Mouse (Mus musculus) cortical plate, adult 2 months (tissue): Measurements from ENCODE around the gene Vps13a. TPM values are rescaled to one million over a fixed set of nuclear protein-coding genes. Genes with fewer than 3 reads are reported as not detected.
"Not testable (repeated sequence)": the region's sequence is repeated elsewhere in the genome, so short reads cannot be mapped to it uniquely, and the experiment has no call there.

Experiments used
- H3K27ac ChIP-seq: fragments of 200-500 bp; 2 replicates; pipeline ENCODE4 v1.5.1; 2012; ENCODE audit warnings: low read length, control low read depth, inconsistent platforms; ENCODE audit not compliant: insufficient read depth
- H3K4me1 ChIP-seq: fragments of 200-500 bp; 2 replicates; pipeline ENCODE4 v1.6.1; 2011; ENCODE audit warnings: low read length; ENCODE audit not compliant: control insufficient read depth, insufficient read depth
- H3K4me3 ChIP-seq: fragments of 200-500 bp; 2 replicates; pipeline ENCODE4 v1.5.1; 2011; ENCODE audit warnings: mild to moderate bottlenecking, low read length, control low read depth; ENCODE audit not compliant: insufficient read depth
- CTCF ChIP-seq: fragments of 200-500 bp; IDR thresholded peaks from 2 replicates; pipeline ENCODE4 v1.5.1; 2011; ENCODE audit warnings: mild to moderate bottlenecking, control low read depth, low read length; ENCODE audit not compliant: insufficient read depth; ENCODE audit errors: extremely low read depth
- POLR2A ChIP-seq: fragments of 200-500 bp; IDR thresholded peaks from 2 replicates; pipeline ENCODE4 v1.6.1; 2011; ENCODE audit warnings: mild to moderate bottlenecking, low read length, control low read depth; ENCODE audit not compliant: insufficient read depth; ENCODE audit errors: extremely low read depth
- polyA plus RNA-seq: library from polyadenylated mRNA; depleted of rRNA; stranded (reverse); fragments of >200 nt; gene quantifications from 2 replicates; pipeline ENCODE4 v1.2.3, GENCODE M21; 2012

Vps13a gene
- polyA plus RNA-seq, 1 experiment = 47.1 TPM

DNA sequence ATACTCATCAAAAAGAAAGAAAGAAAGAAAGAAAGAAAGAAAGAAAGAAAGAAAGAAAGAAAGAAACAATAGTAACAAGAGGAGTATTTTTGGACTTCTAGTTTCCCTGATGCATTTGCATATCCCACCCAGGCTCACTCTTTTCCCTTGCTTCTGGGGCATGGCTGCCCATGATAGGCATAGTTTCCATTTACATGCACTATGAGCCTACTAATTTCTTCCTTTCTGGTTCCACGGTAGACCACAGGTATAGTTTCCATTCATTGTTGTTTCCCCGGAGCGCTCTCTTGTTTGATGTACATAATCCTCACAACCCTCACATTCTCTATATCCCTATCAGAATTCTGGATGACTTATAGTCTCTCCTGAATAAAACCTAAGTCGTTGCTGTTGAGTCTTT is 9.2 kb upstream of the Vps13a start:
- H3K27ac ChIP-seq = no peak overlapping the region
- TF ChIP-seq POLR2A = no peak
- no peak for TF ChIP-seq CTCF
- no peak overlapping the region for H3K4me3 ChIP-seq
- H3K4me1 ChIP-seq = no peaks in the 10 kb centered on the region

DNA sequence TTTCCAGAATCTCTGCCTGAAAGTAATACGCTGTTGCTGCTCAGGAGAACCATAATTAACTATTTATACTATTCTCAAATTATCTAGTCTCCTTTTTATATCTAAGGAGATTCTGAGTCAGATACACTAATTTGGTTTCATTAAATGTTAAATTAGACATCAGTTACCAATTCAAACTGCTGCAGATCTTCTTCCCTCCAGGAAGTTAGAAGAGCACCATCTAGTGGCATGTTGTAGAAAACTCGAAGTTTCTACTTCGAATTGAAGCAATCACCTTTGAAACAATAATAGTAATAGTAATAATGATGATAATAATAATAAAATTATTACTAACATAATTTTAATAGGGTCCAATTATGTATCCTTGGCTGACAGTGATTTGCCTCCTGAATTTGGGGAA is 4.1 kb upstream of the Vps13a start:
- no peaks in the 10 kb centered on the region for H3K4me1 ChIP-seq
- TF ChIP-seq CTCF = no peak
- TF ChIP-seq POLR2A = no peak
- H3K27ac ChIP-seq = no peak overlapping the region
- no peak overlapping the region for H3K4me3 ChIP-seq

DNA sequence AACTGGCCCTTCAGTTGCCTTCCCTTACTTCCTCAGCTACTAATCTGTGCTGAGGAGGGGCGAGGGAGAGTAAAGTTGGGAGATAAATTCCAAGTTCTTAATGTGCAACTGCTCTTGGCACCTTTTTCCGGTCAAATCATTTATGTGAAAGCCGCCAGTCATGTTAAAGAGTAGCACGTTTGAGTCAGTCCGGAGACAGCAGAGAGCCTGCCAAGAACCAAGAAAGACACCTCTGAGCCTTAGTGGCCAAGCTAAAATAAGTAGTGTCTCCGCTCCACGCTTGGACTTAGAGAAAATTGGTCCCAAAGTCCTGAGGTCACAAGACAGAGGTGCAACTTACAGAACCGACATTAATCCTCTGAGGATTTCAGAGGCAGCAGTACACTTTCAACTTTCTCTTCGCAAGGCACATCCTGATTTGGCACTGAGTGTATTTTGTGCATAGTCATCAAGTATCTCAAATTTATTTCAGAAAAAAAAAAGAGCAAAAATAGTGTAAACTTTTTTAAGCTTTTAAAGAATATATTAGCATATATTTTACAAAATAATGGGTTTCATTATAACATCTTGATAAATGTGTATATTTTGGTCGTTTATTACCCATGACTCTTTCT is 780 bp upstream of the Vps13a start:
- H3K4me3 ChIP-seq = peak overlapping the region; percentile 93
- peaks cover 5% of the 10 kb centered on the region; the same call in 1 of the 2 replicates for H3K4me1 ChIP-seq
- TF ChIP-seq CTCF (no peak), POLR2A (no peak)
- H3K27ac ChIP-seq = no peak overlapping the region

DNA sequence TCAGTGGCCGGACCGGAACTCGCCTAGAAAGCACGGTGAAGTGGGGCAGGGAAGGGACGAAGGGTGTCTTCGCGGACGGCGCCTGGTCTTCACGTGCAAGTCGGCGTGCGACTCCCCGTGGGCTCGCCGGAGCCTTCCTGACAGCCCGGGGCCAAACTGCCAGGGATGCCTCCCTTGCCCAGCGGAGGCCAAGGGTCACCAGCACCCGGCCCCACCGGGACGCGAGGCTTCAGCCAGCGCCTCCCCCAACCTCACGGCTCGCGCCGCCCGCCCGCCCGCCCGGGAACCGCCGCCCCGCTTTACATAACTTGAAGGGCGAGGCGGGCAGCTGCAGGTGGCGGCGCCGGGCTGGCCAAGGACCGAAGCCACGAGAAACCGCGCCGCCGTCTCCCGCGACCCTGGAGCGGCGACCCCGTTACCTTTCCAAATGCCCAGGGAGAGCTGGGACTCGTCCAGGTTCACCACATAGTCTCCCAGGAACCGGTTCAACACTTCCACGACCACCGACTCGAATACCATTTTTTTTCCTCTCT is 416 bp downstream of the Vps13a start:
- H3K4me1 ChIP-seq = peaks cover 5% of the 10 kb centered on the region; the same call in 1 of the 2 replicates
- peak overlapping the region; percentile 88 for H3K27ac ChIP-seq
- peak overlapping the region; percentile 93 for H3K4me3 ChIP-seq
- TF ChIP-seq POLR2A = no peak
- TF ChIP-seq CTCF = no peak

- H3K27ac ChIP-seq = no peak overlapping the region
- TF ChIP-seq POLR2A = no peak
- no peak for TF ChIP-seq CTCF
These were observed 947 bp downstream of the Vps13a start for GRCm38 (mm10) chr19:16779786-16780185.

GRCm38 (mm10) chr19:16779281-16779680 is 1.5 kb downstream of the Vps13a start:
- TF ChIP-seq CTCF (no peak), POLR2A (no peak)
- Histone ChIP-seq H3K4me3 (peak overlapping the region; percentile 6; the same call in 1 of the 2 replicates), H3K4me1 (peaks cover 5% of the 10 kb centered on the region; the same call in 1 of the 2 replicates), H3K27ac (no peak overlapping the region)

More at GRCm38 (mm10) chr19:16779786-16780185, 947 bp downstream of the Vps13a start:
- H3K4me1 ChIP-seq = peaks cover 5% of the 10 kb centered on the region; the same call in 1 of the 2 replicates
- H3K4me3 ChIP-seq = peak overlapping the region; percentile 93

GRCm38 (mm10) chr19:16778578-16778977 is 2.2 kb downstream of the Vps13a start:
- TF ChIP-seq CTCF (no peak), POLR2A (no peak)
- H3K27ac ChIP-seq = no peak overlapping the region
- H3K4me1 ChIP-seq = peaks cover 6% of the 10 kb centered on the region; the same call in 1 of the 2 replicates
- H3K4me3 ChIP-seq = no peak overlapping the region

DNA sequence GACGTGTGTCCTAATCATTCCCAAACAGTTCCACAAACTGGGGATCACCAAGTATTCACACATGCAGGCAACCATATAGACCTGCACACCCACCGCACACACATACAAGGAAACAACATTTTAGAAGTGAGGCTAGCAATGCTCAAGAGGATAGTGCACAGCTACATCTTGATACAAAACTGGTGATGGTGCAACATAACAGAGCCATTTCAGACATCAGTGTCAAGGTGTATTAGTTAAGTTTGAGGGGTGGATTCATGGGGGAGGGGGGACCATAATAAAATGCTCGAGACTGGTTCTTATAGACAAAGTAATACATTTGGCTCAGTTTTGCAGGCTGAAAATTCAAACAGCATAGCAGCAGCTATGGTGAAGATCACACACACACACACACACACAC is 2.8 kb downstream of the Vps13a start:
- H3K4me1 ChIP-seq = peaks cover 9% of the 10 kb centered on the region; the same call in 1 of the 2 replicates
- TF ChIP-seq POLR2A (no peak), CTCF (no peak)
- H3K27ac ChIP-seq = no peak overlapping the region
- H3K4me3 ChIP-seq = no peak overlapping the region

GRCm38 (mm10) chr19:16777391-16777790 is 3.3 kb downstream of the Vps13a start:
- H3K27ac ChIP-seq, H3K4me3 ChIP-seq, H3K4me1 ChIP-seq: not testable (repeated sequence)
